Mouse (Mus musculus) olfactory bulb, adult 2 months (tissue): ENCODE measurements around the gene Zfp446. TPM values are rescaled to one million over a fixed set of nuclear protein-coding genes. Genes with fewer than 3 reads are reported as not detected.

Experiments used
- H3K27ac ChIP-seq: fragments of 200-500 bp; 2 replicates; pipeline ENCODE4 v1.5.1; 2012; ENCODE audit warnings: low read depth, low read length; ENCODE audit not compliant: insufficient read depth
- H3K4me1 ChIP-seq: fragments of 200-500 bp; 2 replicates; pipeline ENCODE4 v1.6.1; 2012; ENCODE audit warnings: low read length; ENCODE audit not compliant: control insufficient read depth, insufficient read depth
- H3K4me3 ChIP-seq: fragments of 200-500 bp; 2 replicates; pipeline ENCODE4 v1.5.1; 2012; ENCODE audit warnings: mild to moderate bottlenecking, low read depth, low read length, moderate library complexity; ENCODE audit not compliant: insufficient read depth
- CTCF ChIP-seq: fragments of 200-500 bp; IDR thresholded peaks from 2 replicates; pipeline ENCODE4 v1.5.1; 2012; ENCODE audit warnings: low read depth, mild to moderate bottlenecking, low read length, moderate library complexity; ENCODE audit not compliant: insufficient read depth
- POLR2A ChIP-seq: fragments of 200-500 bp; IDR thresholded peaks from 2 replicates; pipeline ENCODE4 v1.6.1; 2012; ENCODE audit warnings: mild to moderate bottlenecking, low read depth, low read length, moderate library complexity; ENCODE audit not compliant: insufficient read depth
- WGBS: fragments of 180-500 bp; shearing (Covaris S2); methylation state at CpG from one replicate; pipeline ENCODE4 v1.1.7; 2018; 5-methylcytosine and 5-hydroxymethylcytosine counted together
- polyA plus RNA-seq: library from polyadenylated mRNA; stranded (reverse); fragments of >200 nt; gene quantifications from 2 replicates; pipeline ENCODE4 v1.2.4, GENCODE M21; 2012; ENCODE audit warnings: low replicate concordance; ENCODE audit not compliant: missing spikeins, insufficient read depth, insufficient read length

Zfp446 gene
- polyA plus RNA-seq, 1 experiment = not detected

DNA sequence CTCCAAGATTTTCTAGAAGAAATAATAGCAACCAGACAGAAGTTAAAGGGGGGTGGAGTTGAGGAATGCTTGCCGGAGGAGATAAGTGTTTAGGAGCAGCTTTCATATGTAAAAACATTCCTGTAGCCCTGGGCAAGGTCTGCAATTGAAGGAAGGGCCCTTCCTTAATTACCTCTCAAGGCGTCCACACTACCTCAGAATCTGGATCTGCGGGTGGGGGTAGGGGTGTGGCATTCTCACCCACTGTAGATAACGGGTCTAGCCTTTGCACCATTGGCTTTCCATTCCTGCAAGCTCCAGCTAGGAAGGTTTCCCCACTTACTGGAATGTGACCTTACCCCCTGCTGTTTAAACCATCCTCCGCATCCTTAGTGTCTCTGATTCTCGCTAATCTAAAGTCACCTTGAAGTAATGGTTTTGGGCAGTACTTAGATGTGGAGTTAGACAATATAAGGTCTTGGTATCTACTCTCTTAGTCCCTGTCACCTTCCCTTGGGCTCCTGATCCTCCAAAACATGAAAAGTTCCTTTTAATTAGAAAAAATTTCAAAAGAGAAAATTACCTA, 36.7 kb downstream of the Zfp446 start:
- TF ChIP-seq POLR2A (no peak), CTCF (no peak)
- H3K27ac ChIP-seq = no peak overlapping the region
- 43% methylated on average over 6 of the region's 6 CpGs for whole genome bisulfite sequencing
- H3K4me1 ChIP-seq = peaks cover 7% of the 10 kb centered on the region
- H3K4me3 ChIP-seq = no peak overlapping the region

DNA sequence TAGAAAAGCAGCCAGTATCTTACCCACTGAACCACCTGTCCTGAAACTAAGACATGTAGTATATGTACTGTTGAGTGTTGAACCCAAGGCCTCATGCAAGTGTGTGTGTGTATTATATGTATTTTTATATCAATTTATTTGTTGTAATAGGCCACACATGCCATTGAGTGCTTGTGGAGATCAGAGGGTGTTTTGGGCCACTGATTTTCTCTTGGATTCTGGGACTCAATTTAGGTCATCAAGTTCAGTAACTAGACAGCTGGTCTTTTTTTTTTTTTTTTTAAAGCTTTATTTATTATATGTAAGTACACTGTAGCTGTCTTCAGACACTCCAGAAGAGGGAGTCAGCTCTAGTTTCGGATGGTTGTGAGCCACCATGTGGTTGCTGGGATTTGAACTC, 37.6 kb downstream of the Zfp446 start:
- WGBS = 79% methylated on average over 1 of the region's 1 CpGs
- no peak overlapping the region for H3K27ac ChIP-seq
- peaks cover 6% of the 10 kb centered on the region for H3K4me1 ChIP-seq
- no peak for TF ChIP-seq POLR2A
- no peak for TF ChIP-seq CTCF
- no peak overlapping the region for H3K4me3 ChIP-seq

GRCm38 (mm10) chr7:13022773-13023535, 45.3 kb downstream of the Zfp446 start:
- Histone ChIP-seq H3K4me3 (peak overlapping the region; percentile 88), H3K27ac (no peak overlapping the region), H3K4me1 (peaks cover 13% of the 10 kb centered on the region)
- 4% methylated on average over 31 of the region's 31 CpGs for WGBS
- TF ChIP-seq POLR2A = no peak
- no peak for TF ChIP-seq CTCF

- peak overlapping the region; percentile 99 for H3K27ac ChIP-seq
- H3K4me1 ChIP-seq = peaks cover 13% of the 10 kb centered on the region
- TF ChIP-seq CTCF (no peak), POLR2A (peak; percentile 99)
- WGBS = under 1% methylated on average over 91 of the region's 95 CpGs
- H3K4me3 ChIP-seq = peak overlapping the region; percentile 88
Measured at GRCm38 (mm10) chr7:13023928-13024731, 46.5 kb downstream of the Zfp446 start.

DNA sequence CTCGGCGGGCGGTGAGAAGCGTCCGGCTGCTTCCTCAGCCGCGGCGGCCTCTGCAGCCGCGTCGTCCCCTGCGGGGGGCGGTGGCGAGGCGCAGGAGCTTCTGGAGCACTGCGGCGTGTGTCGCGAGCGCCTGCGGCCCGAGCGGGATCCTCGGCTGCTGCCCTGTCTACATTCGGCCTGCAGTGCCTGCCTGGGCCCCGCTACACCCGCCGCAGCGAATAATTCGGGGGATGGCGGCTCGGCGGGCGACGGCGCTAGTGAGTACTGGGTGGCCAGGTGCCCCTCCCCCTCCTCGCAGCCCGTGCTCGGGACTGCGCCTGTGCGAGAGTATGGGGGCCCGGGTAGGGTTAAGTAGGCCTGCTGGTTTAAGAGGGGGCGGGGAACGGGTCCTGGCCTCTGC, 47.2 kb downstream of the Zfp446 start:
- TF ChIP-seq POLR2A (no peak; the same call in 1 of the 2 replicates), CTCF (0 out of 2 replicates have a peak, but pooled peaks have one; percentile 14)
- under 1% methylated on average over 43 of the region's 44 CpGs for WGBS
- Histone ChIP-seq H3K27ac (peak overlapping the region; percentile 80), H3K4me1 (peaks cover 13% of the 10 kb centered on the region), H3K4me3 (peak overlapping the region; percentile 88)

DNA sequence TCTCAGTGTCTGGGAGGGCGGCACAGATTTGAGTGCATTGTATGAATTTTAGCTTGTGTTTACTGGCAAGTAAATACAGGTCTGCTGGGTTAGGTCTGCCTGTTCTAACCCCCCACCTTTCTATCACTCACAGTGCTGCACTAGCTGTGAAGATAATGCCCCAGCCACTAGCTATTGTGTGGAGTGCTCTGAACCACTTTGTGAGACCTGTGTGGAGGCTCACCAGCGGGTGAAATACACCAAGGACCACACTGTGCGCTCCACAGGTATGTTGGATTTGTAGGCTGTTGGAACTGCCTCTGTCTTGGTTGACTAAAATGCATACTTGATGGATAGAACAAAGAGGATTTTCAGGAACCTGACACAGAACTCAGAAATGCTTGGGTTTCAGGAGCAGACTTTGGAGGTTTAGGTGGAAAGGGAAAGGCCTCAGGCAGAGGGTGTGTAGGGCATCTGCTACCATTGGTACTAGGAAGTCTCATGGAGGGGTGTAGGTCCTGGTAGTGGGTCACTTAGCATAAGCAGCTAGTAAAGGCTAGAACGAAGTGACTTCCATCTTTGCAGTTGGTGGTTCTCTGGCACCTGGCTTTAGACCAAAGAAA, 48.0 kb downstream of the Zfp446 start:
- Histone ChIP-seq H3K4me3 (peak overlapping the region; percentile 88), H3K27ac (no peak overlapping the region), H3K4me1 (peaks cover 13% of the 10 kb centered on the region)
- TF ChIP-seq CTCF (no peak), POLR2A (no peak)
- WGBS = 27% methylated on average over 4 of the region's 4 CpGs

DNA sequence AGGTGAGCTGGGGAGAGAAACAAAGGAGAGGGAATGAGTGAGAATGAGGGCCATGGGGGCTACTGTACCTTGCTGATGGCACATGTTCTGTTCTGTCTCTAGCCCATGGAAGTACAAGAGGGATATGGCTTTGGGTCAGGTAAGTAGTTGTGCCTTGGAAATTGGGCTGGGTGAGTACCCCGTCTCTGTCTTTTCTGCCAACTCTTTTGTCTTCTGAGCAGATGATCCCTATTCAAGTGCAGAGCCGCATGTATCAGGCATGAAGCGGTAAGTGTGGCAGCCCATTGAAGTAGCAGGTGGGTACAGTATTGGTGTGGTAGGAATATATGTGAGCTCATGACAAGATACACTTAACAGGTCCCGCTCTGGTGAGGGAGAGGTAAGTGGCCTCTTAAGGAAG, 51.3 kb downstream of the Zfp446 start:
- 87% methylated on average over 4 of the region's 4 CpGs for WGBS
- Histone ChIP-seq H3K27ac (no peak overlapping the region), H3K4me3 (no peak overlapping the region), H3K4me1 (peaks cover 7% of the 10 kb centered on the region)
- TF ChIP-seq CTCF (no peak), POLR2A (no peak)

DNA sequence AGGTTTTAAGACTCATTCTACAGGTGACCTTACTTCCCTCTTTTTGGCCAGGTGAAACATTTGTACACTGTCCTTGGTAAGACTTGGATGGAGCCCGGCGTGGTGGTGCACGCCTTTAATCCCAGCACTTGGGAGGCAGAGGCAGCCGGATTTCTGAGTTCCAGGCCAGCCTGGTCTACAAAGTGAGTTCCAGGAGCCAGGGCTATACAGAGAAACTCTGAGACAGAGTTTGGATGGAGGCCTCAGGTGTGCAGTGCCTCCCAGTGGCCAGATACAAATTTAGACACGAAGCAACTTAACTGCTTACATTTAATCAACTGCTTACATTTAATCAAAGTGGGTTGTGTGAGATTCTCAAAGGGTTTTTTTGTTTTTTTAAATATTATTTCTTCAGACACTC, 53.4 kb downstream of the Zfp446 start:
- TF ChIP-seq CTCF (no peak), POLR2A (no peak)
- no peak overlapping the region for H3K4me3 ChIP-seq
- no peak overlapping the region for H3K27ac ChIP-seq
- WGBS = 67% methylated on average over 5 of the region's 5 CpGs
- peaks cover 13% of the 10 kb centered on the region for H3K4me1 ChIP-seq
